Mouse (Mus musculus) midbrain, embryonic 13.5 days (tissue): ENCODE measurements around the gene Zdhhc13. TPM values are rescaled to one million over a fixed set of nuclear protein-coding genes. Genes with fewer than 3 reads are reported as not detected.

Experiments
- ATAC-seq: fragments of 200-750 bp; cut with Nextera tagmentation; 2 replicates; pipeline ENCODE4 v1.8.0; 2017; ENCODE audit warnings: mild to moderate bottlenecking, moderate TSS enrichment, moderate library complexity
- H3K27ac ChIP-seq: fragments of 300-500 bp; sonication (generic); 2 replicates; pipeline ENCODE4 v1.5.1; 2015; ENCODE audit warnings: inconsistent platforms, mild to moderate bottlenecking, moderate library complexity
- H3K27me3 ChIP-seq: fragments of 300-500 bp; sonication (generic); 2 replicates; pipeline ENCODE4 v1.6.1; 2015; ENCODE audit warnings: mild to moderate bottlenecking, inconsistent platforms
- H3K36me3 ChIP-seq: fragments of 300-500 bp; sonication (generic); 2 replicates; pipeline ENCODE4 v1.6.1; 2015; ENCODE audit warnings: mild to moderate bottlenecking, inconsistent platforms
- H3K4me1 ChIP-seq: fragments of 300-500 bp; sonication (generic); replicated peaks from 2 replicates; pipeline ENCODE4 v1.6.1; 2015; ENCODE audit warnings: inconsistent platforms
- H3K4me2 ChIP-seq: fragments of 300-500 bp; sonication (generic); replicated peaks from 2 replicates; pipeline ENCODE4 v1.6.1; 2015; ENCODE audit warnings: moderate library complexity, mild to moderate bottlenecking, inconsistent platforms
- H3K4me3 ChIP-seq: fragments of 300-500 bp; sonication (generic); replicated peaks from 2 replicates; pipeline ENCODE4 v1.5.1; 2015; ENCODE audit warnings: mild to moderate bottlenecking, inconsistent platforms
- H3K9ac ChIP-seq: fragments of 300-500 bp; sonication (generic); replicated peaks from 2 replicates; pipeline ENCODE4 v1.6.1; 2015; ENCODE audit warnings: mild to moderate bottlenecking, inconsistent platforms
- H3K9me3 ChIP-seq: fragments of 300-500 bp; sonication (generic); 2 replicates; pipeline ENCODE4 v1.6.1; 2016; ENCODE audit warnings: mild to moderate bottlenecking, inconsistent platforms
- WGBS: fragments of 180-500 bp; shearing (Covaris S2); methylation state at CpG from one replicate; pipeline ENCODE4 v1.1.7; 2015; 5-methylcytosine and 5-hydroxymethylcytosine counted together
- polyA plus RNA-seq: library from polyadenylated mRNA; unstranded; fragments of >200 nt; fragmentation: Nextera tagmentation; extraction: Ambion mirVana; gene quantifications from 2 replicates; pipeline ENCODE4 v1.2.1, GENCODE M21; 2015

Gene Zdhhc13
- polyA plus RNA-seq, 1 experiment from 2014 or later, result 39.8 TPM

DNA sequence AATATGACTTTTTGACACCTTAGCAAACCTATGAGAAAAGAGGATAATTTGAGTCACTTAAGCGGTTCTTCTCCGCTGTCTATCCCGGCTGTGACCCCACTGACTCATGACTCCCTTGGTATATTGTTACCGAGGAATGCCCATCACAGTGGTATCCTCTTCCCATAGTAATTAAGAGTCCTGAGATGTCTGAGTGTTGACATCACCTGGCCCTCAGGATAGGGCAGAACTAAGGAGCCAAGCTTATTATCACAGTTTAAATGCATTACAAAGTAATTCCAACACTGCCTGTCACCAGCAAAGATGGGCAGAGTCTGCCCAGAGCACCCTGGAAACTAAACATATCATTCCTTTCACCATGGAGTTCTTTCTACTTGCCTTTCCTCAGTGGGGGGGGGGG lies 22.8 kb upstream of the Zdhhc13 start:
- ATAC-seq, result no peak
- Histone ChIP-seq H3K36me3 (no peaks in the 10 kb centered on the region), H3K9me3 (no peaks in the 10 kb centered on the region), H3K4me2 (no peak overlapping the region), H3K27me3 (no peaks in the 10 kb centered on the region; the same call in 1 of the 2 replicates), H3K27ac (no peak overlapping the region), H3K4me3 (no peak overlapping the region), H3K9ac (no peak overlapping the region), H3K4me1 (no peaks in the 10 kb centered on the region)
- 86% methylated on average over 4 of the region's 4 CpGs for WGBS

DNA sequence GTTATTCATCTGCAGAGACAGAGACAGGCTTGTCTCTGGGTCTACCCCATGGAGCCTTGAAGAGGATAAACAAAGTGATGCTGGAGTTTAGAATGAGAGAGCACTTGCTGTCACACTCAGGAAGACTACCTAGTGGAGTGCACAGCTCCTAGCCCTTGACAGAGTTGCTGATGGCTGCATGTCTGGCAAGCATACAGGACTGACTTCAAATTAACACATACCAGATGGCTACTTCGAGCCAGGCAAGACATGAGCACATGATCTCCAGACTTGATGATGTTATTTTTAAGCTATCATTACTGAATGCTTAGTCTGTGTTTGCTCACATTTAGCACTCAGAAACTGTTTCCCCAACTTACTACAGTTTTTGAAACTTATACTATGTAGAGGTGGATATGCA lies 19.1 kb upstream of the Zdhhc13 start:
- Histone ChIP-seq H3K4me2 (no peak overlapping the region), H3K9me3 (no peaks in the 10 kb centered on the region), H3K27me3 (no peaks in the 10 kb centered on the region), H3K27ac (no peak overlapping the region), H3K36me3 (no peaks in the 10 kb centered on the region), H3K4me3 (no peak overlapping the region), H3K4me1 (no peaks in the 10 kb centered on the region), H3K9ac (no peak overlapping the region)
- no peak for ATAC-seq
- WGBS, result 85% methylated on average over 1 of the region's 1 CpGs

GRCm38 (mm10) chr7:48772060-48772734 lies 16.6 kb upstream of the Zdhhc13 start:
- Histone ChIP-seq H3K9ac (no peak overlapping the region), H3K4me2 (no peak overlapping the region), H3K27me3 (no peaks in the 10 kb centered on the region), H3K9me3 (no peaks in the 10 kb centered on the region), H3K4me1 (no peaks in the 10 kb centered on the region), H3K4me3 (no peak overlapping the region), H3K36me3 (no peaks in the 10 kb centered on the region), H3K27ac (no peak overlapping the region)
- WGBS, result 85% methylated on average over 2 of the region's 2 CpGs
- ATAC-seq, result no peak

DNA sequence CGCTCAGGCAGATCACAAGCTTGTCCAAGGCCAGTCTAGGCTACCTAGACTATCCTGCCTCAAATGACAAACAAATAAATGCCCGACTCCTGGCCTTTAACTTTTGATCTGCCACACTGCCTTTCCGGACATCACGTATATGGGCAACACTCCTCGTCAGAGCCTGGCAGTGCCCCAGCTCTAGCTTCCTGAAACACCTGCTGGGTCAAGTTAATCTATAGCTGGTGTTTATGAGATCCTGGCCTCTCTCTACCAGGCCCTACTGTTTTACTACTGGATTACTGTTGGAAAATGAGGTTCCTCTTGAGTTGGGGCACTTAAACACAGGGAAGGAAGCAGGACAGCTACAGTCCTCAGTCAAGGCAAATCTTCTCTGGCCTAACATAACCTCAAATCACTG lies 15.5 kb upstream of the Zdhhc13 start:
- Histone ChIP-seq H3K4me2 (no peak overlapping the region), H3K4me1 (peaks cover 4% of the 10 kb centered on the region; the same call in 1 of the 2 replicates)
- WGBS, result 85% methylated on average over 5 of the region's 5 CpGs

DNA sequence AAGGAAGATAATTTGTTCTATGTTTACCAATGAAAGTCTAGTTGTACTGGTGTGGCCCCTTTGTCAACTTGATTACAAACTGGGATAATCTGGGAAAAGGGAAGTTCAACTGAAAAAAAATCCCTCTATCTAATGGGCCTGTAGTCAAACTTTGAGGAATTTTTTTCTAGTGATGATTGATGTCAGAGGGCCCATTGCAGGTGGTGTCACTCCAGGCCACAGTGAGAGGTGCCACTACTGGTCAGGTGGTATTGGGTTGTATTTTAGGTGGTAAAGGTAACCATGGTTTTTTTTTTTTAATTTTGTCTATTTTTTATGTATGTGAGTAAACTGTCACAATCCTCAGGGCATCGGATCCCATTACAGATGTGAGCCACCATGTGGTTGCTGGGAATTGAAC lies 14.2 kb upstream of the Zdhhc13 start:
- ATAC-seq, result no peak
- Histone ChIP-seq H3K4me2 (no peak overlapping the region), H3K4me1 (peaks cover 4% of the 10 kb centered on the region; the same call in 1 of the 2 replicates), H3K27ac (no peak overlapping the region), H3K27me3 (no peaks in the 10 kb centered on the region), H3K4me3 (no peak overlapping the region), H3K9me3 (no peaks in the 10 kb centered on the region), H3K9ac (no peak overlapping the region), H3K36me3 (no peaks in the 10 kb centered on the region)
- WGBS, result 94% methylated on average over 1 of the region's 1 CpGs

More for the DNA sequence above, 15.5 kb upstream of the Zdhhc13 start:
- no peaks in the 10 kb centered on the region for H3K36me3 ChIP-seq
- no peak overlapping the region for H3K4me3 ChIP-seq
- no peak for ATAC-seq
- H3K9ac ChIP-seq, result no peak overlapping the region
- no peaks in the 10 kb centered on the region for H3K9me3 ChIP-seq
- no peaks in the 10 kb centered on the region for H3K27me3 ChIP-seq
- H3K27ac ChIP-seq, result no peak overlapping the region

DNA sequence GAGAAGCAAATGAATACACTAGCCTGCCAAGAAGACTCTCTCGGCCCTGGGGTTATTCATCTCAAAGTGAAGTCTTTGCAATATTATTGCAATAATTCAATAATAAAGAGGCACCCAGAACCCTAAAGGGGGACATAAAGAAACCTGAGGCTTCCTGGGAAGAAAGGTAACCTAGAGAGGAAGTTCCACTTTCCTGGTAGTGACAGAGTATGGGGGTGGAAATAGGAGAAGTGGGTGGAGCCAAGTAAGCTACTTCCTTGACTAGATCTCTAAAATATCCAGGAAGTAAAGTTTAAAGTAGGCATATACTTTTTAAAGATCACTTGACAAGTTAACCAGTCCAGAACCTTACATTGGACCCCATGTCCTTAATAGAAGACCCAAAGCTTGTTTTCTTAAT lies 13.4 kb upstream of the Zdhhc13 start:
- Histone ChIP-seq H3K27me3 (no peaks in the 10 kb centered on the region), H3K36me3 (no peaks in the 10 kb centered on the region), H3K27ac (no peak overlapping the region), H3K4me2 (no peak overlapping the region), H3K4me1 (peaks cover 4% of the 10 kb centered on the region; the same call in 1 of the 2 replicates), H3K9me3 (no peaks in the 10 kb centered on the region), H3K9ac (no peak overlapping the region), H3K4me3 (no peak overlapping the region)
- WGBS, result 98% methylated on average over 1 of the region's 1 CpGs
- no peak for ATAC-seq

DNA sequence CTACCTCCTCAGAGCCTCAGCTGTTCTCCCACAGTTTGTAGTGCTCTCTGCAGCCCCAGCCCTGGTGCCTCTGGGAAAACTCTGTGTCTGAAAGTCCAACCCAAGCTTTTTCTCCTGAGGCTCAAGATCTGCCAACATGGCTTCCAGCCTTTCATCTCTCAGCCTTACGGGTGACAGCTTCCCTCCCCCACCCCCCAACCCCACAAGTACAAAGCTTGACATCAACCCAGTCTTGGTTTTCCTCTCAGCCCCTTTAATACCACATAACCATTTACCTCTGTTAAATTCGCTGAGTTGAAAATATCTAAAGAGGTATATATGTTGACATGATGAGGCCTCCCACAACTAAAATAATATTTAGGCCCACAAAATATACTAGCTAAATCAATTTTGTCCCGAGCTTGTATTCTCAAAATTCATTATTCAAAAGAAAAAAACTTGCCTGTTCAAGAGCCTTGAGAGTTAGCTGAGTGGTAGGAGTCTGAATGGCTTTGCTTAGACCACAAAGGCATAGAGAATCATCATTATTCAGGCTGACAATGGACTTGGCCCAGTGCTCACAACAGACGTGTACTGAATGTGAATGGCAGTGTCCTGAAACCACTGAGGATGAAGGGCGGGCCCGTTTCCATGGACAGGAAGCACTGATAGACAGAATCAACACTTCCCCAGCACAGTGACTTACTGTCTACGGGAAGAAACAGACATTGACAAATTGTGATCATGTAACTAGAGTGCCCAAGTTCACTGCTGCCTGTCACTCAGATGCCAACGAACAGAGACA lies 10.9 kb upstream of the Zdhhc13 start:
- no peaks in the 10 kb centered on the region for H3K36me3 ChIP-seq
- H3K9me3 ChIP-seq, result no peaks in the 10 kb centered on the region
- H3K27ac ChIP-seq, result peak overlapping the region; percentile 55
- ATAC-seq, result peak; percentile 93
- H3K9ac ChIP-seq, result no peak overlapping the region
- H3K4me3 ChIP-seq, result no peak overlapping the region
- H3K4me1 ChIP-seq, result peaks cover 4% of the 10 kb centered on the region; the same call in 1 of the 2 replicates
- WGBS, result 38% methylated on average over 8 of the region's 8 CpGs
- H3K27me3 ChIP-seq, result no peaks in the 10 kb centered on the region
- H3K4me2 ChIP-seq, result no peak overlapping the region

DNA sequence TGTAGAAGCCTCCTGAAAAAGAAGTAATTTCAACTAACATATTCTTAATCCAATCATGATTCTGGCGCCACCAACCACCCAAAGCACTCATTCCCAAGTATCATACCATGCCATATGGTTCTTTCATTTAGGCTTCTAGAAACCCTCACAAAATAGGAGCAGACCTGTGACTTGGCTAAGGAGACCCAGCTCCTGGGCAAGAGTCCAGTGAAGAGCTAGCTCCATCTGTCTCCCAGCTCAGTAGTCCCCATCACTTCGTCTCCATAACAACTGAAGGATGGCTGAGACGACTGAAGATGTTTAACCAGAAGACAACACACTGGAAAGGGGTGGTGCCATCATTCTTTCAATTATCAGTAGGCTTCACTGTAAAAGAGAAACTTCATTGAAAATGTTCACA lies 9.7 kb upstream of the Zdhhc13 start:
- H3K9ac ChIP-seq, result no peak overlapping the region
- H3K27me3 ChIP-seq, result no peaks in the 10 kb centered on the region
- H3K4me1 ChIP-seq, result peaks cover 4% of the 10 kb centered on the region; the same call in 1 of the 2 replicates
- no peak overlapping the region for H3K27ac ChIP-seq
- no peaks in the 10 kb centered on the region for H3K9me3 ChIP-seq
- H3K4me3 ChIP-seq, result no peak overlapping the region
- no peak for ATAC-seq
- H3K36me3 ChIP-seq, result no peaks in the 10 kb centered on the region
- H3K4me2 ChIP-seq, result no peak overlapping the region
- 82% methylated on average over 3 of the region's 3 CpGs for WGBS

DNA sequence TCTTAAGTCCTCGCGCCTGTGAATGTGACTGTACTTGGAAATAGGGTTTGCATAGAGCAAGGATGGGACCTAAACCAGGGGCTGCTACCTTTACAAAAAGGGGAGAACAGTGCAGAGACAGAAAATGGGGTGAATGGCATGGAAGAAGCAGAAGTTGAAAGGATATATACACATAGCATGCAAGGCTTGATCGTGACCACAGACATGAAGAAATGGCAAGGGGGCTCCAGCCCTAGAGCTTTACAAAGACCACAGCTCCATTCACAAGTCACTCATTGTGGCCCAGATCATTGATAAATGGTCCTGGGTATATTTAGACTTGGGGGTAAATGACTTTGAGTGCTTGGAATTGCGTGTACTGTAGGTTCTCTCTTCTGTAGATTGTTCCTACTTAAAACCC lies 6.4 kb upstream of the Zdhhc13 start:
- Histone ChIP-seq H3K36me3 (no peaks in the 10 kb centered on the region), H3K9ac (no peak overlapping the region), H3K27ac (no peak overlapping the region), H3K4me1 (peaks cover 3% of the 10 kb centered on the region; the same call in 1 of the 2 replicates), H3K27me3 (0 out of 2 replicates have a peak, but pooled peaks cover 2% of the 10 kb centered on the region), H3K9me3 (no peaks in the 10 kb centered on the region), H3K4me2 (no peak overlapping the region), H3K4me3 (no peak overlapping the region)
- no peak for ATAC-seq
- 89% methylated on average over 4 of the region's 4 CpGs for WGBS

DNA sequence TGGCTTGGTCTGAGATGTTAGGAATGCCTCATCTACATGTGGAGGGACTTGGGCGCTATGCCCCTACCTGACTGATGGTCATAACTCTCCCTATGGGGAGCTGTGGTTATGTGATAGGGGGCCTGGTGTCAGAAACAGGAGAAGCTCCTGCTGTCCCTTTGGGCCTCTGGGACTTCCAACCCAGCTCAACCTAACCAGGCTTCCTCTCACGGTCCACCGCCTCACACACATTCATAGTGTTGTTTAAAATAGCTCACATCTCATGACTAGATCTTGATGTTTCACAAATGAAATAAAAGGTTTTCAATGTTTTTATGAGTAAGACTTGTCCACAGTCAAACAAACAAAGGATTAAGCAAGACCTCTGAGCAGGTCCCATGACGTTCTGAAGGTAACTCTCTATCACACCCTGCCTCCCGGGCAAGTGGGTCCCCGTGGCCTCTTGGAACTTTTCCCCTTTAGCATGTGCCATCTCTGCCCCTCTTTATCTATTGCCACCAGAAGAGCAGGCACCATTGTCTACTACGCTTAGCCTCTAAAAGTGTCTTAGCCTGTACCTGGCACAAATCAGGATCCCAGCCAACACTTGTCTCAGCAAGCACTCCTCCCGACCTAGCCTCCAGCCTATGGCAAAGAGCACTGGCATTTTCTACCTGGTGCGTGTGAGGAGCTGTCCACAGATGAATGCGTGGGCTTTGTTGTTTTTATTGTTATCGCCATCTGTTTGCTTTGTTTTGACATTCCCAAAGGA lies 3.9 kb upstream of the Zdhhc13 start:
- Histone ChIP-seq H3K9me3 (no peaks in the 10 kb centered on the region), H3K4me3 (no peak overlapping the region), H3K27ac (no peak overlapping the region), H3K36me3 (no peaks in the 10 kb centered on the region), H3K4me2 (no peak overlapping the region), H3K9ac (no peak overlapping the region), H3K27me3 (0 out of 2 replicates have a peak, but pooled peaks cover 2% of the 10 kb centered on the region), H3K4me1 (peaks cover 6% of the 10 kb centered on the region)
- 88% methylated on average over 11 of the region's 11 CpGs for WGBS
- ATAC-seq, result no peak

DNA sequence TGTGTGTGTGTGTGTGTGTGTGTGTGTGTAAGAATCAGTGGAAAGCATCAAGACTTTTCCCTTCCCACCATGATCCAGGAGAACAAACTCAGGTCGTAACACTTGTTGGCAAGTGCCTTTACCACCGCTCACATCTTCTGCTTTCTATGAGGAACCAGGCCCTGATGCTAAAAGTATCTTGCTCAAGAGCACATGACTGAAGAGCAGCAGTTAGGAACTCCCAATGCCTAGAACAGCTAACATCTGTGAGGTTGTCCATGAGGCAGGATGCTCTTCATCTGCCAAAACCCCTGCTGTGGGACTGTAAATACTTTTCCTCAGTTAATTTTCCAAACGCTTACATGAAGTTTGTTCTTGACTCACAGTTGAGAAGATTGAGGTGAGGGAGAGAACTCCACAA lies 455 bp upstream of the Zdhhc13 start:
- Histone ChIP-seq H3K4me3 (peak overlapping the region; percentile 84), H3K27ac (no peak overlapping the region), H3K4me2 (peak overlapping the region; percentile 76), H3K9ac (no peak overlapping the region), H3K4me1 (peaks cover 27% of the 10 kb centered on the region), H3K36me3 (no peaks in the 10 kb centered on the region), H3K27me3 (0 out of 2 replicates have a peak, but pooled peaks cover 2% of the 10 kb centered on the region), H3K9me3 (no peaks in the 10 kb centered on the region)
- peak; percentile 14; the same call in 1 of the 2 replicates for ATAC-seq
- 73% methylated on average over 3 of the region's 3 CpGs for WGBS

DNA sequence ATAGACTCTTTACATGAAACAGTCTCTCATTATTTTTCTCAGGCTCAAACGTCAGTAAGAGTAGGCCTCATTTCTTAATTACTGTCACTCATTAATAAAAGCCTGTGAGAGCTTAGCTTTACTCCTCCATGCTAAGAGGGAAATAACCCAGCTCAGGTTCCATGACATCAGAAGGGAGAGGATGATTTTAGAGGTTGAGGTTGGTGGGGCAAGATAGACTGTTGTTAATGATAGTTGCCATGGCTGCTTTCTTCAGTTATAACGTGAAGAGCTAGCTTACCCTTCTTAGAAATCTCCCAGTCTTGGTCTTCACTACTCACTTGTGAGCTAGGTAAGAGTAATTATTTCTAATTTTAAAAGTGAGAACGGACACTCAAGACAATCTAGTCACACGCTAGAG lies 1.3 kb downstream of the Zdhhc13 start:
- no peaks in the 10 kb centered on the region for H3K36me3 ChIP-seq
- peaks cover 27% of the 10 kb centered on the region for H3K4me1 ChIP-seq
- peak overlapping the region; percentile 39 for H3K4me2 ChIP-seq
- H3K27ac ChIP-seq, result no peak overlapping the region
- ATAC-seq, result no peak
- H3K9ac ChIP-seq, result no peak overlapping the region
- 0 out of 2 replicates have a peak overlapping the region, but pooled peaks have one; percentile 2 for H3K4me3 ChIP-seq
- 70% methylated on average over 4 of the region's 4 CpGs for WGBS
- no peaks in the 10 kb centered on the region for H3K9me3 ChIP-seq
- H3K27me3 ChIP-seq, result 0 out of 2 replicates have a peak, but pooled peaks cover 2% of the 10 kb centered on the region
